Mouse (Mus musculus) lung, postnatal 0 days (tissue): ENCODE measurements around the gene Soat1. TPM values are rescaled to one million over a fixed set of nuclear protein-coding genes. Genes with fewer than 3 reads are reported as not detected.
A peak's percentile ranks its signal among the peaks of the same experiment; 100 is the strongest.
"Not testable (repeated sequence)": the region's sequence is repeated elsewhere in the genome, so short reads cannot be mapped to it uniquely, and the experiment has no call there.

Source experiments
- ATAC-seq: fragments of 200-750 bp; cut with Nextera tagmentation; 2 replicates; pipeline ENCODE4 v1.8.0; 2017; ENCODE audit warnings: moderate library complexity
- DNase-seq: peaks from one replicate; pipeline ENCODE4 v3.0.0-alpha.2; 2016; ENCODE audit warnings: low spot score
- H3K27ac ChIP-seq: fragments of 300-500 bp; sonication (generic); 2 replicates; pipeline ENCODE4 v1.5.1; 2014; ENCODE audit warnings: antibody characterized with exemption, mild to moderate bottlenecking, low read length, mixed read lengths
- H3K27me3 ChIP-seq: fragments of 300-500 bp; sonication (generic); replicated peaks from 2 replicates; pipeline ENCODE4 v1.6.1; 2014; ENCODE audit warnings: low read length, mixed read lengths; ENCODE audit not compliant: insufficient read depth
- H3K36me3 ChIP-seq: fragments of 300-500 bp; sonication (generic); 2 replicates; pipeline ENCODE4 v1.6.1; 2014; ENCODE audit warnings: low read length, mixed read lengths; ENCODE audit not compliant: insufficient read depth
- H3K4me1 ChIP-seq: fragments of 300-500 bp; sonication (generic); 2 replicates; pipeline ENCODE4 v1.6.1; 2014; ENCODE audit warnings: antibody characterized with exemption, low read depth, low read length, mixed read lengths; ENCODE audit not compliant: insufficient read depth
- H3K4me2 ChIP-seq: fragments of 300-500 bp; sonication (generic); replicated peaks from 2 replicates; pipeline ENCODE4 v1.6.1; 2014; ENCODE audit warnings: low read depth, mild to moderate bottlenecking, low read length, moderate library complexity, mixed read lengths
- H3K4me3 ChIP-seq: fragments of 300-500 bp; sonication (generic); 2 replicates; pipeline ENCODE4 v1.5.1; 2014; ENCODE audit warnings: low read depth, low read length
- H3K9ac ChIP-seq: fragments of 300-500 bp; sonication (generic); replicated peaks from 2 replicates; pipeline ENCODE4 v1.6.1; 2014; ENCODE audit warnings: low read depth, mild to moderate bottlenecking
- H3K9me3 ChIP-seq: fragments of 300-500 bp; sonication (generic); 2 replicates; pipeline ENCODE4 v1.6.1; 2016; ENCODE audit warnings: low read length, mixed read lengths
- CTCF ChIP-seq: IDR thresholded peaks from 2 replicates; pipeline ENCODE4 v1.5.1; 2016; ENCODE audit warnings: antibody characterized with exemption, mild to moderate bottlenecking
- EP300 ChIP-seq: IDR thresholded peaks from 2 replicates; pipeline ENCODE4 v1.6.1; 2016; ENCODE audit warnings: antibody characterized with exemption, mild to moderate bottlenecking, control low read depth
- WGBS: fragments of 180-500 bp; shearing (Covaris S2); extraction: QIAGEN DNeasy Blood & Tissue Kit; methylation state at CpG from one replicate; pipeline ENCODE4 v1.1.7; 2014; 5-methylcytosine and 5-hydroxymethylcytosine counted together
- polyA plus RNA-seq: library from polyadenylated mRNA; unstranded; fragments of >200 nt; fragmentation: Nextera tagmentation; extraction: Ambion mirVana; gene quantifications from 2 replicates; pipeline ENCODE4 v1.2.1, GENCODE M21; 2015

Soat1 gene
- polyA plus RNA-seq = 110 and 140 TPM in 2 replicates

DNA sequence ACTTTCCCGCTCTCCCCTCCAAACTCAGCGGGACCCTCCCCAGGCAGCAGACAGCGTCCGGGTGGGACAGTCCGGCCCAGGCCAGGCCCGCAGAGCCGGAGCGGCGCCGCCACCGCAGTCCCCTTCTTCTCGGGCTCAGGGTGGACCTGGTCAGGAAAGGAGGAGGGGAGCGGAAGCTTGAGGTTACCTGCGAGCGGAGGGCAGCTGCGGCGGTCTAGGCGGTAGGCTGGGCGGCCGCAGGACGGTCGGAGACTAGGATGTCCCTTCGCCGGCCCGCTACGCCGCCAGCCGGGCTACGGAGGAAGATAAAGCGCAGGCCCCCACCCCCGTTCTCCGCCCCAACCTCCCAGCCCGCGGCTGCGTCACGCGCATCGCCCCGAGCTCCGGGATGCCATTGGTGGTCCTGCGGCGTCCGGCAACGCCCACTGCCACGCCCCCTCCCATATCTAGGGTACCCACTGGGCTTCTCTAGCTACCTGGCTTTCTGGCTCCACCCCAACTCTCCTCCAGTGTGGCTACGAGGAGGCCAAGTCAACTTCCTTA lies at the start of gene Soat1:
Gene Soat1, minus strand, starts transcription at position 371 of the 543 bp plus-strand sequence.
- Histone ChIP-seq H3K4me2 (peak within 1 kb of the TSS; percentile 89), H3K27me3 (no peaks in the 10 kb centered on the region), H3K9me3 (no peaks in the 10 kb centered on the region), H3K4me1 (no peaks in the 10 kb centered on the region), H3K36me3 (no peaks in the 10 kb centered on the region), H3K27ac (peak within 1 kb of the TSS; percentile 79), H3K4me3 (peak within 1 kb of the TSS; percentile 75), H3K9ac (peak within 1 kb of the TSS; percentile 73)
- TF ChIP-seq CTCF = peak; percentile 46
- TF ChIP-seq EP300 = no peak
- peak; percentile 94 for DNase-seq
- WGBS = under 1% methylated on average over 39 of the region's 46 CpGs
- peak; percentile 95 for ATAC-seq

DNA sequence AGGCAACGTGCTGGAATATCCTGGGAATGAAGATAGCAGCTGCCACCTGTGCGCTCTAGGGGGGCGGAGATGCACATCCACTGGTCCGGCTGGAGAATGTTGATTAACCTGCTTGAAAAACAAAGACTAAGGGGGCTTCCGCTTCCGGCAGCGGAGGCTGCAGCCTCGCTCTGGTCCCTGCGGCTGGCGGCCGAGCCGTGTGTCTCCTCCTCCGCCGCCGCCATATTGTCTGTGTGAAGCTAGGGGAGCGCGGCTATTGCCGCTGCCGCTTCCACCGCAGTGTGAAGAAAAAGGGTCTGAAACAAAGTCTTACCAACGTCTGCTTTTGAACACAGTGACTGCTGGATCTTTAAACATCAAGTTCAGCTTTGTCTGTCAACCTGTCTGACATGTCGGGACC lies 49.7 kb upstream of the Soat1 start, which contains the start of gene Gm10031:
Gene Gm10031, plus strand, starts transcription at position 171 of the 400 bp plus-strand sequence.
- DNase-seq, H3K4me3 ChIP-seq: not testable (repeated sequence)

DNA sequence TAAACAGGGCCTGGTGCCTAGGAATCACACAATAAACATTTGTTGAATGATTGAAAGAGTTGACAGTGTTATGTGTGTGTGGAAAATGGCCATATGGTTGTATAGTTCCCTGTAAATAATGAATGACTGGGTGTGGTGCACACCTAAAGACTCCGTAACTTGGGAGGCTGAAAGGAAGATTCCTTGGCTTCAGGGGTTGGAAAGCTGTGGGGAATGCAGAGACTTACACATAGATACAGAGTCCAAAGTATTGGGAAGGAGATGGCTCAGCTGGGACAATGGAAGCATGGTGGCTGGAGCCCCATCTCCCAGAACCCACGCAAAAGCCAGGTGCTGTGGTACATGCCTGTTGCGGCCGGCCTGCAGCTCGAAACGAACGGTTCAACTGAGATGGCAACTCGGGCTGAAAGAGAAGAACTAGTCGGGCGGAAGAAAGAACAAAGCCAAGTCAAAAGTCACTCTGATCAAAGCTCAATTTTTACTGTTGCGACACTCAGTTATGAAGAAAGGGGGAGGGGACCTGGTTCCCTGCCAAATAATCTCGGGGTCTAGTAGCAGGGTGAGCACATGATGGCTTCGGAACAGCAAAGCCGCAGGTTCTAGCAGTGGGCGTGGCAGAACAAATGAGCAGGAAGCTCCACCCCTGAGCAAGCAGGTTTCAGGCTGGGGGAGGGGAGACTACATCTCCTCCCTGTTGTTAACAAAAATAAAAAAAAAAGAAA lies 47.8 kb upstream of the Soat1 start:
- Histone ChIP-seq H3K27me3 (no peaks in the 10 kb centered on the region), H3K9ac (no peak overlapping the region), H3K36me3 (no peaks in the 10 kb centered on the region), H3K27ac (no peak overlapping the region), H3K4me3 (no peak overlapping the region), H3K9me3 (no peaks in the 10 kb centered on the region), H3K4me1 (no peaks in the 10 kb centered on the region; the same call in 1 of the 2 replicates), H3K4me2 (peak overlapping the region; percentile 25; the same call in 1 of the 2 replicates)
- WGBS = 36% methylated on average over 15 of the region's 15 CpGs
- DNase-seq (peak; percentile 60), ATAC-seq (peak; percentile 43; the same call in 1 of the 2 replicates)
- TF ChIP-seq CTCF = no peak
- TF ChIP-seq EP300 = no peak; the same call in 1 of the 2 replicates

More for the DNA sequence above, 49.7 kb upstream of the Soat1 start, which contains the start of gene Gm10031:
- H3K27ac ChIP-seq, H3K27me3 ChIP-seq, H3K36me3 ChIP-seq, H3K4me1 ChIP-seq, H3K4me2 ChIP-seq, H3K9ac ChIP-seq, H3K9me3 ChIP-seq: not testable (repeated sequence)
- peak; percentile 84 for ATAC-seq
- 84% methylated on average over 21 of the region's 22 CpGs for WGBS

DNA sequence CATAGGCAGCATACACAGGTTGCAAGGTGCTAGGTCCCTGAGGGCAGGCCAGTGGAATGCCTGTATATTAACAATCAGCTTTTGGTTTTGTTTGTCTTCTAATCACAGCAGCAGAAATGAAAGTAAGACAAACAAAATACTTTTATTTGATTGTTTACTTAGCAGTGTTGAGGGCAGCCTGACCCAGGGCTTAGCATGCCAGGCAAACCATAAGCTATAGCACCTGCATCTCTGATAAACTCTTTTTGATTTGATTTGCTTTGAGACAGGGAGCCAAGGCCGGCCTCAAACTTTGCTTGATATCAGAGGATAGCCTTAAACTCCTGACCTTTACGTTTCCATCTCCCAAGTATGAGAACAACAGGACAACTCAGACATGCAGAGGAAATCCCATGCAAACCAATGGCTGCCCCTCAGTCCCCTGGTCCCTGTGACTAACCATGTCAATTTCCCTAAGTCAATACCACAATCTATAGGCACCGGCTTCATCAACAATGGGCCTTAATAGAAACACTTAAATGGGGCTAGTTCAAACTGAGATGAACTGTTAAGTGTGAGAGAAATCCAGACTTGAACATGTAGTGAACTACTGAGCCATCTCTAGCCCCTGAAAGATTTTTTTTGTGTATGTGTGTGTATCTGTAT lies 46.1 kb upstream of the Soat1 start:
- Histone ChIP-seq H3K9ac (no peak overlapping the region), H3K27me3 (no peaks in the 10 kb centered on the region), H3K27ac (no peak overlapping the region), H3K36me3 (no peaks in the 10 kb centered on the region), H3K4me3 (no peak overlapping the region), H3K4me2 (no peak overlapping the region), H3K9me3 (no peaks in the 10 kb centered on the region), H3K4me1 (no peaks in the 10 kb centered on the region; the same call in 1 of the 2 replicates)
- DNase-seq (peak; percentile 13), ATAC-seq (peak; percentile 30; the same call in 1 of the 2 replicates)
- 56% methylated on average over 3 of the region's 3 CpGs for WGBS
- no peak for TF ChIP-seq CTCF
- no peak for TF ChIP-seq EP300

DNA sequence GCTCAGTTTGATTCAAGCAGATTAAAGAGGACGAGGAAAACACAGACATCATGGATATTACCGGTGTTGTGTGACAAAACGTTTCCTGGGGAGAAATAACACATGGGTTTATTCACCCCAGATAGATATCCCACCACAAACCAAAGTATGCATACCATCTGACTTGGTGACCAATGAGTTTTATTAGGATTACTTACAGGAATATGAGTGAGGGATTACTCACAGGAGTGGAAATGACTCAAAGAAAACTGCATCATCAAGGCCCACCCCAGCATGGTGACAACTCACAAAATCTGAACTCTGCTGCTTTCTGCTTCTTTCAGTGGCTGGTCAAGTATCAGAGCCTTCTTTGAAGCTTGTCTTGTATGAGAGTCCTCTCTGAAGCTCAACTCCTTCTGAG lies 33.6 kb upstream of the Soat1 start:
- ATAC-seq = no peak
- no peak overlapping the region for H3K27ac ChIP-seq
- no peak overlapping the region for H3K4me3 ChIP-seq
- no peak overlapping the region for H3K9ac ChIP-seq
- H3K9me3 ChIP-seq = no peaks in the 10 kb centered on the region
- H3K36me3 ChIP-seq = no peaks in the 10 kb centered on the region
- H3K4me1 ChIP-seq = no peaks in the 10 kb centered on the region
- no peaks in the 10 kb centered on the region for H3K27me3 ChIP-seq
- H3K4me2 ChIP-seq = no peak overlapping the region
- DNase-seq = no peak
- TF ChIP-seq EP300 (no peak), CTCF (no peak)
- 79% methylated on average over 3 of the region's 3 CpGs for WGBS

DNA sequence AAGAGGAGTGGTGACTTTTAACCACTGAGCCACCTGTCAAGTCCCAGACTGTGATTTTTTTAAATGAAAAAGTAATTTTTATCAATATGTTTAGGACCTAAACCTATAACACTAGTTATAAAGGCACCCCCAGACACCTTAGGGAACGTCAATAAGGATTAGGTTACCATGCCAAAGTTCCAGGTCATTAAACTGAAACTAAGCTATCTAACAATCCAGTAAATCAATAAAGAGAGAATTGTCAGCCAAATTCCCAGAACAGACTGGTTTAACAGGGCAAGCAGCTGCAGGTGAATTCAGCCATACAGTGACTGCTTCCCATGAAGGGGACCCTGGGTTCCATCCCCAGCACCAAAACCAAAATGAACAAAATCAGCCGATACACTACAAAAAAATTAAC lies 31.8 kb upstream of the Soat1 start:
- 87% methylated on average over 2 of the region's 2 CpGs for WGBS

More for the DNA sequence above, 31.8 kb upstream of the Soat1 start:
- TF ChIP-seq EP300 = no peak
- TF ChIP-seq CTCF = no peak
- ATAC-seq = no peak
- H3K9me3 ChIP-seq = no peaks in the 10 kb centered on the region
- H3K36me3 ChIP-seq = no peaks in the 10 kb centered on the region
- H3K27me3 ChIP-seq = no peaks in the 10 kb centered on the region
- no peak for DNase-seq
- no peak overlapping the region for H3K4me3 ChIP-seq
- no peak overlapping the region for H3K4me2 ChIP-seq
- no peak overlapping the region for H3K9ac ChIP-seq
- H3K4me1 ChIP-seq = no peaks in the 10 kb centered on the region
- H3K27ac ChIP-seq = no peak overlapping the region
